15 mouse cellular contexts compared by ENCODE assay signal in genomic region chr10:61570181-61570580, GRCm38 (mm10). TPM values are rescaled to one million over a fixed set of nuclear protein-coding genes. Genes with fewer than 3 reads are reported as not detected.
A peak's percentile ranks its signal among the peaks of the same experiment; 100 is the strongest.
DNase-seq lines count a peak whose midpoint lies in the region; ATAC-seq lines count a peak whose summit lies in the region.
"Had no signal": no experiment of that assay in that cellular context is flagged by ENCODE, and none has a peak within 500 bp of the region (broad histone marks: within the 10 kb centered on the region; RNA-seq: fewer than 3 reads in every experiment).

No protein-coding gene starts in this region.

- no peak overlapping the region for H3K9ac ChIP-seq in hindbrain, embryonic 12.5 days
- H3K9ac ChIP-seq: heart, embryonic 13.5 days had no signal

- WGBS in hindbrain, embryonic 12.5 days: 25% methylated on average over 10 of the region's 10 CpGs

- H3K4me3 ChIP-seq in hindbrain, embryonic 12.5 days: no peak overlapping the region
- H3K4me3 ChIP-seq: erythroblast, embryonic 14.5 days; heart, embryonic 13.5 days; left cerebral cortex, adult 2 months had no signal

- H3K27ac ChIP-seq in hindbrain, embryonic 12.5 days: no peak overlapping the region
- H3K27ac ChIP-seq: heart, embryonic 13.5 days; left cerebral cortex, adult 2 months had no signal

- H3K9me3 ChIP-seq in hindbrain, embryonic 12.5 days (replicated peaks): no peaks in the 10 kb centered on the region
- H3K9me3 ChIP-seq: heart, embryonic 13.5 days had no signal

- peaks cover 23% of the 10 kb centered on the region for H3K4me1 ChIP-seq in hindbrain, embryonic 12.5 days

- no peak overlapping the region; the same call in 1 of the 2 replicates for H3K4me2 ChIP-seq in hindbrain, embryonic 12.5 days (replicated peaks)
- H3K4me2 ChIP-seq: heart, embryonic 13.5 days had no signal

- ATAC-seq in frontal cortex, adult (ENCODE audit: low TSS enrichment): peak; percentile 83
- 0 out of 2 replicates have a peak, but pooled peaks have one; percentile 14 for ATAC-seq in hindbrain, embryonic 12.5 days (ENCODE audit: low FRiP score)

- DNase-seq in frontal cortex, postnatal 25 days (ENCODE audit: low spot score in 2 of 2): no peak
- DNase-seq in 3134 (ENCODE audit: extremely low read depth, insufficient read length, low spot score): peak; percentile 63
- DNase-seq in adrenal gland, postnatal 36 days: peak; percentile 71 to 76
- DNase-seq in thymus, postnatal 4 days: no peak
- DNase-seq in ovary, postnatal 36 days (ENCODE audit: low spot score): no peak
- DNase-seq in cerebellum, adult 11 months: no peak
- DNase-seq: B cell, adult 2 months; cerebellum, adult 11-12 months; kidney, adult 8-10 months had no signal

- H3K36me3 ChIP-seq in hindbrain, embryonic 12.5 days: no peaks in the 10 kb centered on the region
- H3K36me3 ChIP-seq: heart, embryonic 13.5 days had no signal

- H3K27me3 ChIP-seq in hindbrain, embryonic 12.5 days: no peaks in the 10 kb centered on the region
- H3K27me3 ChIP-seq: heart, embryonic 13.5 days had no signal

RNA-seq across cellular contexts. Expression of gene Npffr1, which starts 25.1 kb away (rescaled TPM):
- under 1 TPM; 0.26 to 0.33 TPM for total RNA-seq in adrenal gland, postnatal 36 days (2021)
- polyA plus RNA-seq in hindbrain, embryonic 12.5 days (2016; fragmentation: Nextera tagmentation; extraction: Ambion mirVana): 0.25 TPM in 2 replicates
- polyA plus RNA-seq: erythroblast, embryonic 14.5 days; liver, embryonic 16.5 days had no signal

Comparison
In these comparisons a context has a peak if more than half of its experiments do, and no peak if none do; other contexts are left out.
1. DNase-seq: peak in 3134 (single experiment) and adrenal gland, postnatal 36 days (2 of 2); none in frontal cortex, postnatal 25 days (0 of 2), thymus, postnatal 4 days (single experiment), ovary, postnatal 36 days (single experiment) and cerebellum, adult 11 months (single experiment).